Mouse (Mus musculus): ENCODE measurements around the gene Stk39.

DNA sequence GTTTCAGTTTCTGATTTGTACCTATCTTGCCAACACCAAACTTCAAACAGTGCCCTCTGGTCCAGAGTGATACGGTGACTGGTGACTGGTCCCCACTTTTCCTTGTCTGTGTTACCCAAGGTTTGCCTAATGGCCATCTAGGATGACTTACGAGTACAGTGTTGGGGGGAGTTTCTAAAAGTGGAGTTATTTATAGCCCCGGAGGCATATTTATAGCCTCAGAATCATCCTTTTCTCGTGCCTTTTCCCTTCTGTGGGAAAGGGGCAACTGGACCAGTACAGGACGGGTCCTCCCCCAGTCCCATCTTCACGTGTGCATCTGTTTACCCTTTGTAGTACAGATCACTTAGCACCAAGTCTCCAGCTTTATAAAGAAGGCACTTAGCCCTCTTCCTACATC, 15.2 kb downstream of the Stk39 start:
- TF ChIP-seq CTCF (IDR thresholded peaks at IDR 0.05; ENCODE audit: low read depth, low read length), result no peak
- TF ChIP-seq POLR2A (IDR thresholded peaks at IDR 0.05; ENCODE audit: extremely low read depth, insufficient read depth, low read length), result no peak
